Mouse (Mus musculus): ENCODE measurements around the gene Ahcyl2.

Gene Ahcyl2

GRCm38 (mm10) chr6:29770672-29771321 is 3.0 kb downstream of the Ahcyl2 start:
- DNase-seq (ENCODE audit: low spot score): no peak

- DNase-seq (ENCODE audit: low spot score): no peak
These were observed 4.4 kb downstream of the Ahcyl2 start for GRCm38 (mm10) chr6:29772236-29772635.

- DNase-seq (ENCODE audit: low spot score): no peak
These were observed 6.3 kb downstream of the Ahcyl2 start for GRCm38 (mm10) chr6:29774161-29774560.

- DNase-seq (ENCODE audit: low spot score): no peak
These were observed 7.8 kb downstream of the Ahcyl2 start for GRCm38 (mm10) chr6:29775609-29776008.

GRCm38 (mm10) chr6:29776542-29777237 is 8.9 kb downstream of the Ahcyl2 start:
- no peak for DNase-seq (ENCODE audit: low spot score)

DNA sequence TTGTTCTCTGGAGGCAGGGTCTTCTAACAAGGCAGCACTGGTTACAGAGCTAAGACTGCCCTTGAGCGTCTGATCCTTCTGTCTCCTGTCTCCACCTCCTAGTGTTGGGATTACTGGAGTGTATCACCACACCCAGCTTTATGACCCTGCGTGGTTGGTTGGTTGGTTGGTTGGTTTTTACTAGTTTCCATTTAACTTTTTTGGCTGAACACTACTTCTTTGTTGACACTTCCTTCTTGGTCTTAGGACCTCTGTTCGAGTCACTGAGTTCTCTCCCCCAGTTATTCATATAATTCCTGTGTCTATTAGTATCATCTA is 9.4 kb downstream of the Ahcyl2 start:
- DNase-seq (ENCODE audit: low spot score): no peak

GRCm38 (mm10) chr6:29780082-29780481 is 12.3 kb downstream of the Ahcyl2 start:
- no peak for DNase-seq (ENCODE audit: low spot score)

DNA sequence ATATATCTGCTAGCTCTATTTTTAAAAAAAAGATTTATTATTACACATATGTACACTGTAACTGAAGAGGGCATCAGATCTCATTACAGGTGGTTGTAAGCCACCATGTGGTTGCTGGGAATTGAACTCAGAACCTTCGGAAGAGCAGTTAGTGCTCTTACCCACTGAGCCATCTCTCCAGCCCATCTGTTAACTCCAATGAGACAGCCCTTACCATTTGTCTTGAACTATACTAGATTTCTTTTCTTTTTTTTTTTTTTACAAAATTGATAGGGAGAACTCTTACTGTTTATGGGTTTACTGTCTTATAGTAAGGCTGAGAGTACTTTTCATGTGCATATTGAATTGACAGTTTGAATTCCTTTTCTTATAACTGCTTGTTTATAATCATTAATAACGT is 12.8 kb downstream of the Ahcyl2 start:
- DNase-seq (ENCODE audit: low spot score): no peak

DNA sequence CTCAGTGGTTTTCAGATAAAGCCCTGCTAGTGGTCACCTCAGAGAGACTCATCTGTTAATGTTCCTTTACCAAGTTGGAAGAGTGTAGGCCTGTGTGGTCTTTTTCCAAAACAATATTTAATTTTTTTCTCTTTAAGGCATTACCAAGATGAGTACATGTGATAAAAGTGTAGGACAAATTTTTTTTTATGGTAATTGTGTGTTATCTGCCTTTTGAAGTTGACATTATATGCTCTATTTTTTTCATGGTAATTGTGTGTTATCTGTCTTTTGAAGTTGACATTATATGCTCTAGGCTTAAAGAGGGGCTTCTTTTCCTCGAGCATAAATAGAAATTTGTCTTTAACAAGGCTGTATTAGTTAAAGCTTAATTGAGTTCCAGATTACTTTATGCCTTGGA is 14.4 kb downstream of the Ahcyl2 start:
- no peak for DNase-seq (ENCODE audit: low spot score)

- no peak for DNase-seq (ENCODE audit: low spot score)
These were observed 16.1 kb downstream of the Ahcyl2 start for GRCm38 (mm10) chr6:29783960-29784359.

DNA sequence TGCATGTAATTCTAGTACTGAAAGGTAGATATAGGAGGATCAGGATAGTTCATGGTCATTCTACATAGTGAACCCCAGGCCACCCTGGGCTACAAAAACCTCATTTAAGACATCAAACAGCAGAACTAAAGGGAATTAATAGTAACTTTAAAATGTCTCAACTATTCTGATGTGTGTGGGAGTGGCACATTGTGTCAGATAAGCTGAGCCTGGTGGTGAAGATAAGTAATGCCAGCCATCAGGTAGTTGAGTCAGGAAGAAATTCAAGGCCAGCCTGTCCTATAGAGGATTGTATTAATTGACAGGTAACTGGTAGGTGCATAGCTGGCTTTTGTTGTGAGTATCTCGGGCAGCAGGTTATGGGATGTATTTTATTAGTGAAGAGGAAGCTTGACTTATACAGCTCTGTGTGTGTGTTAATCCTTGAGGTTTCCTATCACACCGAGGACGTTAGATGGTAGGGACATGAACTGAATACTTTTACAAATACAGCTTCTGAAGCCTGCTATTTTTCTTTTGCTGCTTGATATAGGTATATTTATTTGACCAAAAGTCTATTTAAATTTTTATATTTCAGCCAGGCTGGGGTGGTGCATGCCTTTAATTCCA is 16.7 kb downstream of the Ahcyl2 start:
- no peak for DNase-seq (ENCODE audit: low spot score)

- no peak for DNase-seq (ENCODE audit: low spot score)
These were observed 17.9 kb downstream of the Ahcyl2 start for GRCm38 (mm10) chr6:29785759-29786158.

DNA sequence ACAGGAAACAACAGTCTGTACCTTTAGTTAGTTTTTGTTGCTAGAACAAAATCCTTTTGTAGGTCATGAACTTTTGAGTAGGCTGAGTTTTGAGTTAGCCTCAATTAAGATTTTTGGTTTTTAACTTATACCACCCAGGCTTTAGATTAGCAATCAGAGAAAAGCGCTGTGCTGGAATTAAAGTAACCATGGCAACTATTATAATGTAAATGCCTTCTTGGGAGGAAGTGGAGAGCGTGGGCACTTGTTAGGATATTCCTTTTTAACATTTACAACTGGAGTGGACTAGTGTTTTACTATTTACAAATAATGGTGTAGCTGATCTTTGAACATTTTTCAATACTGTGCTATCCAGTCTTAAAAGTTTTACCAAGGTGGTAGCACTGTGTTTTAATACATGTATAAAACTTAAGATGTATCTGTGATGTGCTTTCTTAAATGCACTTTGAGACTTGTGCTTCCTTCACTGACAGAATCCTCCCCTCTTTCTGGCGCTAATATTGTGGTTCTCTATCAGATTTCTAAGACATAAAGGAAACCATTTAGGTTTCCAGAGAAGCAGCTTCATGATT is 21.1 kb downstream of the Ahcyl2 start:
- DNase-seq (ENCODE audit: low spot score): peak; percentile 49

DNA sequence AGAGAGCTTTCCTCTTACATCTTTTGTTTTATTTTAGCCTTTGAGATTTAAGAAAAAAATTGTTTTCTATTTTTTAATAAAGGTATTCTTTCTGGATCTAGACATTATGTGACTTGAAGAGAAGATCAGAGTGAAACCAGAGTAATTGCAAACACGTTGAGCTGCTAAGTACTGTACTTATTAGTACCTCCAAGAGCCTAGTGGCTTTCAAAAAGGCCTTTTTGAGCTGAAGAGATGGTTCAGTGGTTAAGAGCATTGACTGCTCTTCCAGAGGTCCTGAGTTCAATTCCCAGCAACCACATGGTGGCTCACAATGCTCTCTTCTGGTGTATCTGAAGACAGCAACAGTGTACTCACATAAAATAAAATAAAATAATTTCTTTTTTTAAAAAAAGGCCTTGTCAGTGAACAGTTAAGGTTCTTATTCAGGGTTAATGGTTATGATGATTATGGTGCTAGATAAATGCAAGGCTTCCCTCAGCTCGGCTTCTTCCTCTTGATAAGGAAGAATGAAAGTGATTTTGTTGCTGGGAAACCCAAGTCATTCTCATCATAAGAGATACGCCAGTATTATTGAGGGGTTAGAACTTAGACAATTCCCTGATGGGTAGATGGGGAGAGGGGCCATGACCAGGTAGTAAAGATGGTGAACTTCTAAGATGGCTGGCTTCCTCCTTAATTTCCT is 22.3 kb downstream of the Ahcyl2 start:
- no peak for DNase-seq (ENCODE audit: low spot score)

GRCm38 (mm10) chr6:29793520-29793919 is 25.7 kb downstream of the Ahcyl2 start:
- DNase-seq (ENCODE audit: low spot score): no peak

DNA sequence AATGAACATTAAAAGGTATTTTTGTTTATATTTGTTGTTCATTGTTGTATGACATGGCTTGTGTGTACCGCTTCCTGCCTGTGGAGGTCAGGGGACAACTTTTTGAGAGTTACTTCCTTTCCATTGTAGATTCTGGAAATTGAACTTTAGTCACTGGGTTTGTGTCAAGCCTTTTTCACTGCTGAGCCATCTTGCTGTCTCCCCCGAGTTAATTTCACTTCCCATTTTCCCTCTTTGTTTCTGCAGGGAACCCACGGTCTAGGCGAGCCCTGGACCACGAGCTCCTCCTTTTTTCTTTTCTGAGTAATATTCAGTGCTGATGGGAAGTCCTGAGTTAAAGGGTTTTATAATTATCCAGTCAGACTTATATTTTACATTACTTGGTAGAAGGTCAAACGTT is 26.8 kb downstream of the Ahcyl2 start:
- DNase-seq (ENCODE audit: low spot score): no peak

DNA sequence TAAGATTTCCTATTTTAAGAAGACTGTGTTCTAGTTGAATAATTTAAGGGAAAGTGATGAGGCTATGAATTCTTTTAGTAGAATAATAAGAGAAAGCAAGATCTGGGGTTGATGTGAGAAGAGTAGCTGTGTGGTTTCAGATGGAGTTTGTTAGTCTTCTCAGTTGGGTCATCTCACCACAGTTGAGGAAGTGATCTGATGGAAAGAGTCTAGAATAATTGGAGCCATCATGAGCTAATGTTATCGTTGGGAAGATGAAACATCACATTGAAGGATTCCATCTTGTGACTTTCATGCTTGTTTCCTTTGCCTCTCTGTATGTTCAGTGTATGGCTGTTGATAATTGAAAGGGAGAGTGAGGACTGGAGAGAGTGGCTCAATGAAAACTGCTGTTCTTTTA is 35.2 kb downstream of the Ahcyl2 start:
- DNase-seq (ENCODE audit: low spot score): no peak

DNA sequence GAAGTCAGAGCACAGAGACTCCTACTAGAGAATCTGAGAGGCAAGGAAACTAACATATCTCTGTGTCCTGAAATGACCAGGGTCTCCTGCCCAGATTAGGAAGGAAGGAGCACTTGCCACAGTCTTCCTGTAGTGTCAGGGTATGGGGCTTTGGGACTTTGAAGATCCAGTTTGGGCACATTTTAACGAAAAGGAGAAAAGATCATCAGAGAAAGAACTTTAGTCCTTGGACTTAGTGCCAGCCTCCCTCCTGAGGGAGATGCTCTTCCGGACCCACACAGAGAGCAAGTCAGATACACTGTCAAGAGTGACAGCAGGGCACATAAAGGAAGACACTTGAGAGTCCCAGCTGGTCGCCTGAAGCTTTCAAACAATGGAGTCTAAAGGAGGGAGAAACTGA is 36.2 kb downstream of the Ahcyl2 start:
- no peak for DNase-seq (ENCODE audit: low spot score)

GRCm38 (mm10) chr6:29805381-29805780 is 37.6 kb downstream of the Ahcyl2 start:
- DNase-seq (ENCODE audit: low spot score): no peak

DNA sequence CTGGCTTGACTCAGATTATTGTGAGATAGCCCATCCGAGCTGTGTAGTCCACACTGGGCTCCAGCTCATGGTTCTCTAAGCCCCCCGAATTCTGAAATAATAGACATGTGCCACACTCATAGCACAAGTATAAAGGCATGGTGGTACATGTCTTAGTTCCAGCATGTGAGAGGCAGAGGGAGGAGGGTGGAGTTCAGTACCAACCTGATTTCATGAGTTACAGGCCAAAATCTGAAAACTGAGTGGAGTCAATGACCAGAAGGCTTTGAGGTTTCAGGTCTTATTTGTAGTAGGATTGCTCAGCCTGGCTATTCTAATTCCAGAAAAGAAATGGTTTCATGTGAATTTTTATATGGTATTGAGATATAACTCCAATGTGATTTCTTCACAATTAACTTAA is 44.3 kb downstream of the Ahcyl2 start:
- DNase-seq (ENCODE audit: low spot score): no peak

GRCm38 (mm10) chr6:29812651-29813050 is 44.8 kb downstream of the Ahcyl2 start:
- no peak for DNase-seq (ENCODE audit: low spot score)

DNA sequence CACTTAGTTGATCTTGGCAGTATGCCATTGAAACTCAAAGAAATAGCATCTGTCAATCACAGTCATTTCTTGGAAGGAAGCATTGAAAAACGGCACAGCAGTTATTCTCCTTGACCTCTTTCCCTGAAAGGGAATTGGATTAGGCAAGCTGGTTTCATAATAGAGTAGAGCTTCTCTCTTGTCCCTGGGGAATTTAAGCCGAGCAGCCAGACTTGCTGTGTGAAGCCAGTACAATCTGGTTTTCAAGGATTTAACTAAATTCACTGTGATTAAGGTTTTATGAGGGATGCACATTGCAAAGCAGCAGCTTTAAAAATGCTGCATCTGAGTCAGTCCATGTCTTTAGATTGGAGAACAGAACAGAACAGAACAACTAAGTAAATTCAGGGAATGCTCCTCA is 46.8 kb downstream of the Ahcyl2 start:
- peak; percentile 66 for DNase-seq (ENCODE audit: low spot score)

- DNase-seq (ENCODE audit: low spot score): no peak
These were observed 47.2 kb downstream of the Ahcyl2 start for GRCm38 (mm10) chr6:29815060-29815459.
